Mouse (Mus musculus): ENCODE results near the gene Mt3. TPM values are rescaled to one million over a fixed set of nuclear protein-coding genes. Genes with fewer than 3 reads are reported as not detected.

Gene Mt3
- polyA plus RNA-seq, 1 experiment from 2014 or later: 43.6 TPM

Other genes with a start within 250 kb of the Mt3 start
- 60.5 and 65.3 TPM in 2 replicates for gene Amfr, start 139.8 kb upstream of the Mt3 start, polyA plus RNA-seq (2014; fragmentation: Nextera tagmentation; extraction: Ambion mirVana)
- 195 and 201 TPM in 2 replicates for gene Nudt21, start 115.6 kb upstream of the Mt3 start, polyA plus RNA-seq (2014; fragmentation: Nextera tagmentation; extraction: Ambion mirVana)
- gene Ogfod1, start 115.4 kb upstream of the Mt3 start, polyA plus RNA-seq (2014; fragmentation: Nextera tagmentation; extraction: Ambion mirVana): 16.3 and 18.7 TPM in 2 replicates
- gene Bbs2, start 53.7 kb upstream of the Mt3 start, polyA plus RNA-seq (2014; fragmentation: Nextera tagmentation; extraction: Ambion mirVana): 23.3 and 23.8 TPM in 2 replicates
- gene Mt4, start 15.4 kb upstream of the Mt3 start, polyA plus RNA-seq (2014; fragmentation: Nextera tagmentation; extraction: Ambion mirVana): not detected in 2 replicates
- gene Mt2, start 20.1 kb downstream of the Mt3 start, polyA plus RNA-seq (2014; fragmentation: Nextera tagmentation; extraction: Ambion mirVana): 36.5 and 39.0 TPM in 2 replicates
- gene Mt1, start 26.5 kb downstream of the Mt3 start, polyA plus RNA-seq (2014; fragmentation: Nextera tagmentation; extraction: Ambion mirVana): 109 and 120 TPM in 2 replicates
- 135 and 143 TPM in 2 replicates for gene Nup93, start 62.0 kb downstream of the Mt3 start, polyA plus RNA-seq (2014; fragmentation: Nextera tagmentation; extraction: Ambion mirVana)
- gene Slc12a3, start 176.6 kb downstream of the Mt3 start, polyA plus RNA-seq (2014; fragmentation: Nextera tagmentation; extraction: Ambion mirVana): not detected in 2 replicates
- gene Herpud1, start 233.8 kb downstream of the Mt3 start, polyA plus RNA-seq (2014; fragmentation: Nextera tagmentation; extraction: Ambion mirVana): 52.6 and 56.9 TPM in 2 replicates